Mouse (Mus musculus): ENCODE measurements around the gene Lrrc56. TPM values are rescaled to one million over a fixed set of nuclear protein-coding genes. Genes with fewer than 3 reads are reported as not detected.

Lrrc56 gene
- polyA plus RNA-seq, 1 experiment: 5.5 TPM

DNA sequence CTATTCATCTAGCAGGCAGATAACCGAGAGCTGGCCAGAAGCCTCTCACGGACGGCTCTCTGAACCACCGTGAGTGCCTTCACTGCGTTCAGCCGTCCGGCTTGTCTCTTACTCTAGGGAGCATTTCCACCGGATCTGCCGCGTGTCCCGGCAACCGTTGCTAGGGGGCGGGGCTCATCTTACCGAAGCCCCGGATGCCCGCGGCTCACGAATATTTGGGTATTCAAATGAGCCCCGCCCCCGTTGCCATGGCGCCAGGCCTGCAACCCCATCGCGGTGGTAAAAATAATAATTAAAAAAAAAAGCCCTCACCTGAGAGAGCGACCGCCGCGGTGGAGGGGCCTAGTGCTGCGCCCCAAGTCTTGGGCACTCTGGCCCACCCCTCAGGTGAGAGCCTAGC, 873 bp downstream of the Lrrc56 start:
- peak overlapping the region; percentile 87 for H3K27ac ChIP-seq (ENCODE audit: insufficient read depth, low read length)
- no peaks in the 10 kb centered on the region for H3K27me3 ChIP-seq (ENCODE audit: control insufficient read depth, insufficient read depth, low read length)
- WGBS: under 1% methylated on average over 28 of the region's 28 CpGs
- peaks cover 16% of the 10 kb centered on the region for H3K36me3 ChIP-seq (ENCODE audit: control insufficient read depth, insufficient read depth, low read length)
- DNase-seq (ENCODE audit: low read depth in 1 of 2, low spot score in 2 of 2): peak; percentile 88 to 98
- peaks cover 9% of the 10 kb centered on the region; the same call in 1 of the 2 replicates for H3K4me1 ChIP-seq (ENCODE audit: control insufficient read depth, insufficient read depth, insufficient read length)
- peak overlapping the region; percentile 79 for H3K4me3 ChIP-seq (ENCODE audit: extremely low read depth, insufficient read depth, insufficient read length)
- TF ChIP-seq CTCF (IDR thresholded peaks at IDR 0.05; ENCODE audit: extremely low read depth, insufficient read depth, insufficient read length, insufficient replicate concordance) (no peak), POLR2A (IDR thresholded peaks at IDR 0.05; ENCODE audit: low read depth, low read length) (peak; percentile 17; the same call in 1 of the 2 replicates)

DNA sequence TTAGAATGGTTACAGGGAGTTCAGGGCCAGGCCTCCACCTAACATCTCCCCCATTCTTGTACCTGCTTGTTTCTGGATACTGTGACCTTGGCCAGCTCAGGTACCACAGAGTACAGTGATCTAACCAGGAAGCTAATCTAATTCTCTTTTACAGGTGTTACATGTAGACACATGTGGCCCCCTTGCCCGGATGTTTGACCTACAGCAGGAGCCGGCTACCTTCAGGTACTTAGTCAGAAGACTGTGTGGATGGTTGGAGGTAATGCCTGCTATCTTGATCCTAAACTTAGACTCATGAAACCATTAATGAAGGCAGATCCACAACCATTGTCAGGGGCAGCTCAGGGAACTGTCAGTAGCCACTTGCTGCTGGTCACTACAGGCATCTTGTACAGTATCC, 1.8 kb downstream of the Lrrc56 start:
- Histone ChIP-seq H3K4me1 (ENCODE audit: control insufficient read depth, insufficient read depth, insufficient read length) (peaks cover 9% of the 10 kb centered on the region; the same call in 1 of the 2 replicates), H3K27ac (ENCODE audit: insufficient read depth, low read length) (no peak overlapping the region), H3K27me3 (ENCODE audit: control insufficient read depth, insufficient read depth, low read length) (no peaks in the 10 kb centered on the region), H3K4me3 (ENCODE audit: extremely low read depth, insufficient read depth, insufficient read length) (no peak overlapping the region), H3K36me3 (ENCODE audit: control insufficient read depth, insufficient read depth, low read length) (peaks cover 9% of the 10 kb centered on the region)
- WGBS: 97% methylated on average over 2 of the region's 2 CpGs
- TF ChIP-seq POLR2A (IDR thresholded peaks at IDR 0.05; ENCODE audit: low read depth, low read length) (no peak), CTCF (IDR thresholded peaks at IDR 0.05; ENCODE audit: extremely low read depth, insufficient read depth, insufficient read length, insufficient replicate concordance) (no peak)
- no peak for DNase-seq (ENCODE audit: low read depth in 1 of 2, low spot score in 2 of 2)

DNA sequence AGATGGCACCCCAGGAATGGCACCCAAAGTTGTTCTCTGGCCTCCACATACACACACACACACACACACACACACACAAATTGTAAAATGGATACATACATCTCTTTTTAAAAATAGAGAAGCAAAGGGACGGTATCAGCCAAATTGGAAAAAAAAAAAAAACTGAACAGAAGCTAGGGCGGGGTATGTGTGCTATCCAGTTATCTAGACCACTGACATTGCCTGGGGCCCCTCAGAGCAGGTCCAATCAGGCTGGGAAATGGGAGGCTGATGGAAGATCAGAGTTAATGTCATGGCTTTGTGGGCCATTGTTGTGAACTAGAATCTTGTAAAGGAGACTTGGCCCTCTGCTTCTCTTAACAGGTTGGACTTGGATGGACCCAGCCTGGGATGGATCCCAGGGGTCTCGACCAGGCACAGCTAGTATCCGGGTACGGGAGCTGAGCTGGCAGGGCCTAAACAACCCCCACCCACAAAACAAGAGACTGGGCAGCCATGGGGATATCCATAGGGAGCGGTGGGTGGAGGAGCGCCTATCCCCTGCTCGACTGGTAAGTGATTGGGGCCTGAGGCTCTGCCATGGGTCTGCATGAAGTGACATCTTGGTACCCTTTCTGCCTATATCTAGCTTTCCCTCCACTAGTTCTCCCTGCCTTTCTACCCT, 2.8 kb downstream of the Lrrc56 start:
- Histone ChIP-seq H3K36me3 (ENCODE audit: control insufficient read depth, insufficient read depth, low read length) (peaks cover 5% of the 10 kb centered on the region; the same call in 1 of the 2 replicates), H3K4me3 (ENCODE audit: extremely low read depth, insufficient read depth, insufficient read length) (no peak overlapping the region), H3K4me1 (ENCODE audit: control insufficient read depth, insufficient read depth, insufficient read length) (peaks cover 9% of the 10 kb centered on the region; the same call in 1 of the 2 replicates), H3K27ac (ENCODE audit: insufficient read depth, low read length) (no peak overlapping the region), H3K27me3 (ENCODE audit: control insufficient read depth, insufficient read depth, low read length) (no peaks in the 10 kb centered on the region)
- DNase-seq (ENCODE audit: low read depth in 1 of 2, low spot score in 2 of 2): no peak
- TF ChIP-seq POLR2A (IDR thresholded peaks at IDR 0.05; ENCODE audit: low read depth, low read length) (no peak), CTCF (IDR thresholded peaks at IDR 0.05; ENCODE audit: extremely low read depth, insufficient read depth, insufficient read length, insufficient replicate concordance) (no peak)
- WGBS: 90% methylated on average over 8 of the region's 8 CpGs

DNA sequence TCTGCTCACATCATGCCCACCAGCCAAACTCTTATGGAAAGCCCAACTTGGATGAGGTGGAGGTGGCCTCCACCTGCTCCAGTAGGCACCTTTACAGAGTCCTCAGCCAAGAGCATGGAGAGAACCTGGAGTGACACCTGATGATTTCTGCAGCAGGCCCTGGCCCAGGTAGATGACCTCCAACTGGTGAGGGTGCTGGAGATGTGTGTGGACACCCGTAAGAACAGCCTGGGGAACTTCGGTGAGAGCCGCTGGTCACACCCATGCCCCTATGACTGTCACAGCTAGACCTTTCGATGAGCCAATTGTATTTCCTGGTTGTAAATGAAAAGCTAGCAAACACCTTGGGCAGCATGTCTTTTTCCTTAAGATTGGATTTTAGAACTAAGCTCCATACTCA, 4.2 kb downstream of the Lrrc56 start:
- WGBS: 98% methylated on average over 4 of the region's 4 CpGs
- H3K36me3 ChIP-seq (ENCODE audit: control insufficient read depth, insufficient read depth, low read length): no peaks in the 10 kb centered on the region
- DNase-seq (ENCODE audit: low read depth in 1 of 2, low spot score in 2 of 2): no peak

DNA sequence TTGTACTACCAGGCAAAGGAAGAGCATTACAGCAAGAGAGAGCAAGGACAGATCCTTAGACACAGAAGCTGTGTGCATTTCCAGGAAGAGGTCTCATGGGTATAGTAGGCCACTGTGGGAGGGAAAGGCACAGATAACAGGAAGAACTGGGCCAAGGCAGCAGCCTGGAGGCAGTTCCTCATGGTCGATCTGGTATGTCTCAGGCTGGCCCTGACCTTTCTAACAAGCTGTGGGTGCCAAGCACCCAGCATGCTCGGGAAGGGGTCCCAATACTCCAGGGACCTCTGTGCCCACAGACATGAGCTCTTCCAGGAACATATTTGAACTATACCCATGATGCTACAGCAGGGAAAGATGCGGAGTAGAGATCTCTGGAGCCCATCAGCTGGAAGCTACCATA, 10.6 kb downstream of the Lrrc56 start:
- Histone ChIP-seq H3K36me3 (ENCODE audit: control insufficient read depth, insufficient read depth, low read length) (no peaks in the 10 kb centered on the region), H3K4me3 (ENCODE audit: extremely low read depth, insufficient read depth, insufficient read length) (no peak overlapping the region), H3K4me1 (ENCODE audit: control insufficient read depth, insufficient read depth, insufficient read length) (no peaks in the 10 kb centered on the region), H3K27me3 (ENCODE audit: control insufficient read depth, insufficient read depth, low read length) (no peaks in the 10 kb centered on the region), H3K27ac (ENCODE audit: insufficient read depth, low read length) (no peak overlapping the region)
- TF ChIP-seq CTCF (IDR thresholded peaks at IDR 0.05; ENCODE audit: extremely low read depth, insufficient read depth, insufficient read length, insufficient replicate concordance) (no peak), POLR2A (IDR thresholded peaks at IDR 0.05; ENCODE audit: low read depth, low read length) (no peak)
- no peak for DNase-seq (ENCODE audit: low read depth in 1 of 2, low spot score in 2 of 2)
- WGBS: 43% methylated on average over 3 of the region's 3 CpGs

More for the DNA sequence above, 4.2 kb downstream of the Lrrc56 start:
- H3K4me3 ChIP-seq (ENCODE audit: extremely low read depth, insufficient read depth, insufficient read length): no peak overlapping the region
- H3K4me1 ChIP-seq (ENCODE audit: control insufficient read depth, insufficient read depth, insufficient read length): peaks cover 6% of the 10 kb centered on the region; the same call in 1 of the 2 replicates
- H3K27me3 ChIP-seq (ENCODE audit: control insufficient read depth, insufficient read depth, low read length): no peaks in the 10 kb centered on the region
- TF ChIP-seq POLR2A (IDR thresholded peaks at IDR 0.05; ENCODE audit: low read depth, low read length): no peak
- TF ChIP-seq CTCF (IDR thresholded peaks at IDR 0.05; ENCODE audit: extremely low read depth, insufficient read depth, insufficient read length, insufficient replicate concordance): no peak
- H3K27ac ChIP-seq (ENCODE audit: insufficient read depth, low read length): no peak overlapping the region

DNA sequence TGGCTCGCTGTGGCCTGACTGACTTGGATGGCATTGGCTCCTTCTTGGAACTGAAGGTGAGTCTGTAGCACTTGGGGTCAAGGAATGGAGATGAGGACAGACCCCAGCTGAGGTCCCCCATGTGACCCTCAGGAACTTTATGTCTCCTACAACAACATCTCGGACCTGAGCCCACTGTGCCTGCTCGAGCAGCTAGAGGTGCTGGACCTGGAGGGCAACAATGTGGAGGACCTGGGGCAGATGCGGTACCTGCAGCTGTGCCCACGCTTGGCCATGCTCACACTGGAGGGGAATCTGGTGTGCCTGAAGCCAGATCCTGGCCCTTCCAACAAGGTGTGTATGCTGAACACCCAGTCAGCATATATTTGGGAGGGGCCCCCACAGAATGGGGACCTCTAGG, 11.5 kb downstream of the Lrrc56 start:
- Histone ChIP-seq H3K27me3 (ENCODE audit: control insufficient read depth, insufficient read depth, low read length) (no peaks in the 10 kb centered on the region), H3K36me3 (ENCODE audit: control insufficient read depth, insufficient read depth, low read length) (no peaks in the 10 kb centered on the region), H3K4me1 (ENCODE audit: control insufficient read depth, insufficient read depth, insufficient read length) (no peaks in the 10 kb centered on the region), H3K4me3 (ENCODE audit: extremely low read depth, insufficient read depth, insufficient read length) (no peak overlapping the region), H3K27ac (ENCODE audit: insufficient read depth, low read length) (no peak overlapping the region)
- no peak for TF ChIP-seq POLR2A (IDR thresholded peaks at IDR 0.05; ENCODE audit: low read depth, low read length)
- no peak for TF ChIP-seq CTCF (IDR thresholded peaks at IDR 0.05; ENCODE audit: extremely low read depth, insufficient read depth, insufficient read length, insufficient replicate concordance)
- WGBS: 96% methylated on average over 5 of the region's 5 CpGs
- no peak for DNase-seq (ENCODE audit: low read depth in 1 of 2, low spot score in 2 of 2)

All from spleen, adult 2 months (tissue).